Mouse (Mus musculus) thymus, postnatal 10 days (tissue): ENCODE measurements around the gene Lrrc55.

Source experiments
- DNase-seq, 2 experiments: peaks; one replicate each; pipeline ENCODE4 v3.0.0; 2021; ENCODE audit warnings: low spot score in 2 of 2

Gene Lrrc55

DNA sequence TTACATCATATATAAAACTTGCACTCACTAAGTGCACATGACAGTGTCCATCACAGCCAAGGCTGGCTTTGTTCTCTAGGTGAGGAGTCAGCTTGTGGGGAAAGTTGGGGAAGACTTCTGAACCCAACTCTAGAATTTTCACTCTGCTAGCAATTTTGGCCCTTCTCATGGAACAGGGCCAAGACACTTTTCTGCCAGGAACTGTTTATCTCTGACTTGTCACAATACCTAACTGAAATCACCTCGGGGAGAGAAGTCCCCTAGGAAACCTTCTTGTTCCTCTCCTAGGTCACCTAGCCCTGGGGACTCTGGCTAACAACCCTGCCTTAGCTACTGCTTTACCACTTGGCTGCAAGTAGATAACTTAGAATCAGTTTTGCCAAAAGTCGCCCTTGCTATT is 64.8 kb downstream of the Lrrc55 start:
- DNase-seq: no peak

DNA sequence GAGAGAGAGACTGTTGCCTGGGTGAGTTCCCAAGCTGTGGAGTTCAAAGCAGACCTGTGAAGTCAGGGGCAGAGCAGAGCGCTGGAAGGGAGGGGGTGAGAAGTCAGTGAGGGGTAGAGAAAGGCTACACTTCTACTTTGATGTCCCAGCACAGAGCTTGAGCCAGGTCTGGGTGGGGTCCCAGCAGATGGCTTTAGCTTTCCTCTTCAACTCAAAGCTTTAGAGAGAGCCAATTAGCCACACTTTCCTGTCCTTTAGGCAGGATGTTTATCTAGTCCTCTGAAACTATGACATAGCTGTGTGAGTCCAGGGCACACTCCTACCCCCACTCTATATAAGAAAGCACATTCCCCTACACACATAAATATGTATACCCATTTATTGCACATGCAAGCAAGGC is 65.3 kb downstream of the Lrrc55 start:
- no peak for DNase-seq

DNA sequence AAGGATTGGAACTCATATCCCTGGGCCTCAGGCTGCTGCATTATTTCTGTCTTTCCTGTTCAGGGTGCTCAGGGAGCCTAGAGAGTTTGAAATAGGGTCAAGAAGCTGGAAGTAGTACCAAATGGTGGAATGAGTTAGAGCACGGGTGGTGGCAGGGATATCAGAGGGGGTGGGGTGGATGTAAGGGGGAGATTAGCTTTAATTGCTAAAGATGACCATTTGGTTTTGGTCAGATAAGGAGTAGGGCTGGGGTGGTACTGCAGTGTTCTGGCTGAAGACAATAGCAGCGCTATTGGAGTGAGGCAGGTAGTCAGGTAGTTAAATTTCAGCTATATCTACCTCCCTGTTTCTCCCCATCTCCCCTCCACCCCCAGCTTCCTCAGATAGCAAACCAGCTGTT is 65.8 kb downstream of the Lrrc55 start:
- no peak for DNase-seq

DNA sequence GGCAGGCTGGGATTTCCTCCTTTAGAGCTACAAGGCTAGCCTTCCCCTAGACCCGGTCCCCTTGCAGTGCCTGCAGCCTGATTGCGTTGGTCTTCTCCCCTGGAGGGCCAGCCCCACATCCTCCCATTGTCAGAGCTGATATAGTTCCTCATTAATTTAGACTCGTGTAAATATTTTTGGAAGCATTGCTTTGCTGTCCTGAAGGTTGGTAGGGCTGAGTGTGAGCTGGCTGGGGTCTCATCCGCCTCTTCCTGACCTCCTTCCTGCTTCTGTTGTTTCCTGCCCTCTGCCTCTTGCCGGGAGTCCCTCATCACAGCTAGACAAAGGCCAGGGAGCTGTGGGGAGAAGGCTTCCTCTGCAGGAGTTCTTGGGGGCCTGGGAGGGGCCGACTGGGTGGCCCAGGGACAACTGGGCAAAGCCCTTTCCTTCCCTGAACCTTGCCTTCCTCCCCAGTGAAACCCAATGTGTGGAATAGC is 67.5 kb downstream of the Lrrc55 start:
- DNase-seq: no peak

DNA sequence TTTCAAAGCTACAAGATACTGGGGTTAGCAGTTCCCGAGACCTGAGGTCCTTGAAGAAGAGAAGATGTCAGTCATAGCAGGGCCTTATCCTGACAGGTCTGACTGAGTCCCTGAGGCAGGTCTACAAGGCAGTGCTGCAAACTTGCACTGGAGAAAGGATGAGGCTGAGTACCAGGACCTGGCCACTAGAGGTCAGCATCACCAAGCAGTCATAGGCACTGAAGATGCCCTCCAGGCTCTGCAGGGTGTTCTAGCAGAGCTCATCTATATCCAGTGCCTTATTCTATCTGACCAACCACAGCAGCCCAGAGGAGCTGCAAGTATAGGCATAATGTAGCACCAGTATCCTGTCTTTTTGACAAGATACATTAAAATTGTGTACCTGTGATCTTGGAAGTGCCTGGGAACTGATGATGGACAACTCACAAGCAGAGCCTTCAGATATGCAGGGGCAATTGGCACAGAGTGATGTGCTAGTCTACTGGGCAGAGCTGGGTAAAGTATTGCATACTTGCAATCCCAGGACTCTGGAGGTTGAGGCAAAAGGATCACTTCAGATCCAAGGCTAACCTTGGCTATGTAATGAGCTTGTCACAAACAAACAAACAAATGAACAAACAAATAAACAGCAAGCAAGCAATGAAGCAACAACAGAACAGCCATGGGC is 73.0 kb downstream of the Lrrc55 start:
- peak in 1 of 2 experiments; percentile 40 for DNase-seq

DNA sequence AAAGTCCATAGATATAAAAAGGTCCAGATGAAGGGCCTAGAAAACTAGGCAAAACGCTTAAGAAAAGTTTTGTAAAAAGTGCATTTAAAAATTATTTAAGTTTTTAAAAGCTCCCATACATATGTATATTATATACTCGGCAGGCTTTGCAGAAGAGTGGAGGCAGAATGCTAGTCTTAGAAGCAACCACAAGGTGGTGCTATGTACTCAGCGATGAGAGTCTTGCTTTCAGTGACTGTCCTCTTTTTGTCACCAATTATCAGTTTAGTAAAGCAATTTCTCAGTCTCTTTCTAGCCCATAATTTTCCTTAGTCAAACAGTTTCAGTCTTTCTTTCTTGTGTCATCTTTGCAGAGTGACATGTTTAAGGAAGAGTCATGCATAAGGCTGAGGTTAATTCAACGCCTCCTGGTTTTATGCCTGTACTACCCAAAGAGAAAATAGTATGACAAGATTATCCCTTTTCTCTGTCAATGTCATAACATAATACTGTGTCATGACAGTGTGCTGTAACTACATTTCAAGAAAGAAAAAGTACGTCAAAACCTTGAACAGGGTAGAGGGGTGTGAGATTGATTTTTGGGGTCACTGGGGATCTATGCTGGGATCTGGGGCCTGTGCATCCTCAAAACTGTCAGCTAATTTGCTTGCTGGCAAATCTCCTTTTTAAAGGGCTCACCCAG is 73.7 kb downstream of the Lrrc55 start:
- peak in 1 of 2 experiments; percentile 33 for DNase-seq
